Mouse (Mus musculus): Measurements from ENCODE around the gene Etv6. TPM values are rescaled to one million over a fixed set of nuclear protein-coding genes. Genes with fewer than 3 reads are reported as not detected.

The Etv6 gene
- polyA plus RNA-seq, 1 experiment: 10.5 TPM

DNA sequence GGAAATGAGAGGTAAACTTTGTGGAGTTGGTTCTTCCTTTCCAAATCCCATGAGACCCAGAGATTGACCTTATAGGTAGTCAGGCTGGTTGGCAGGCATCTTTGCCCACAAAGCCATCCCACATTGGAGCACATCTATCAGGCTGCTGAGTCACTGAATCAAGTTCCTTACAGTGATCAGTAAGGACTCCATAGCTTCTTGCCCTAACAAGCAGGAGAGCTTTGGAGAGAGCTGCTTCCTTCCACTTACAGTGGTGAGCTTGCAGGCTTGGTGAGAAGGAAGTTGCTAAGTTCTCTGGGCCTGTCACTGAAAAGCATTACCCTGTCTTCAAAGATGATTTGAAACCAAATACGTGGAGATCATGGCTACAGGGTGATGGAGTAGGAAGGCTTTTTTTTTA lies 66.9 kb downstream of the Etv6 start:
- Histone ChIP-seq H3K4me3 (ENCODE audit: insufficient read depth, low read depth, low read length) (no peak overlapping the region), H3K27ac (replicated peaks; ENCODE audit: low read depth, low read length) (no peak overlapping the region)

DNA sequence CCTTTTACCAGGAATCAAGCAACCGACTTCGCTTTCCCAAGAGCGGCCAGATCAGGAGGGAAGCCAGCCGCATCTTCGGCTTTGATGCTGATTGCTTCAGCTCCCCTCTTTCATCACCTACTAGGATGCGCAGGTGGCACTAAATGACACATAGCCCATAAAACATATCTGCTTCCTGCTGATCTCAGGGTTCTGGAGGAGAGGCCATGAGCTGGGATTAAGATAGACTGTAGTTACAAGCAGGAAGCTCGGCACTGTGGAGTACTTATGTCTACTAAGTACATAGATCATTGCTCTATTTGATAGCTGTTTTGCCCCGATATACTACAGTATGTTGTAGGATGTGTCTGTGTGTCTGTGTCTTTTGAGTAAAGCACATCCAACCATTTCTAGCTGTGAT lies 68.0 kb downstream of the Etv6 start:
- Histone ChIP-seq H3K4me1 (ENCODE audit: control insufficient read depth, insufficient read depth, insufficient read length, low read length) (peaks cover 14% of the 10 kb centered on the region; the same call in 1 of the 2 replicates), H3K4me3 (ENCODE audit: insufficient read depth, low read depth, low read length) (no peak overlapping the region), H3K27ac (replicated peaks; ENCODE audit: low read depth, low read length) (no peak overlapping the region)

More for the DNA sequence above, 66.9 kb downstream of the Etv6 start:
- peaks cover 14% of the 10 kb centered on the region; the same call in 1 of the 2 replicates for H3K4me1 ChIP-seq (ENCODE audit: control insufficient read depth, insufficient read depth, insufficient read length, low read length)

DNA sequence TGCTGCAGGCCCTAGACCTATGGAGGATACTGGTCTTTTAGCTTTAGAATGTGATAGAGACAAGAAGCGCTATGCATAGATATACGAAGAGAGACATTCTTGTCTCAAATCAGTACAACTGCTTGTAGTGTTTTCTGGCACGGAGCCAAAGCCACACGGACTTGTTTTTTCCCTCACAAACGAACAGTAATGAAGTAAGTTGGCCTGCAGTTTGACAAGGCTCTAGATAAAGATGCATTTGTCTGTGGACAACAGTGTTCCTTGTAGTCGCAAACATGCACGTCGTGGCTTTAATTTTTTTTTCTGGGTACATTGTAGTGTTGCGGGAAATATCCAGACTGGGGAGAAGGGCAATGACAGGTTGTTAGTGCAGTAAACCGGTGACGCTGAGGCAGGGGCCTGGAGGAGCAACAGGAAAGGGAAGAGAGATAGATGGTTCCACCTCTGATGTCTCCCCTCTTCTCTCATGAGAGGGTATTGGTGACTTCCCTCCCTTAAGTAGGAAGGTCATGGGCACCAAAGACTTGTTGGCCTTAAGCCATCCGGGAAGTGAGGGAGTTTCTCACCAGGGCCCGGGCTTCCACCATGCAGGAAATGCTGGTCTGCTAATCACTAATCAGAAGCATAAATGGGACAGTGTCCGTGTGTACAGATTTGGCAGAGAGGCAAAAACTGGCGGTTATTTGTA lies 70.2 kb downstream of the Etv6 start:
- peaks cover 14% of the 10 kb centered on the region; the same call in 1 of the 2 replicates for H3K4me1 ChIP-seq (ENCODE audit: control insufficient read depth, insufficient read depth, insufficient read length, low read length)
- H3K27ac ChIP-seq (replicated peaks; ENCODE audit: low read depth, low read length): 0 out of 2 replicates have a peak overlapping the region, but pooled peaks have one; percentile 4
- no peak overlapping the region for H3K4me3 ChIP-seq (ENCODE audit: insufficient read depth, low read depth, low read length)

DNA sequence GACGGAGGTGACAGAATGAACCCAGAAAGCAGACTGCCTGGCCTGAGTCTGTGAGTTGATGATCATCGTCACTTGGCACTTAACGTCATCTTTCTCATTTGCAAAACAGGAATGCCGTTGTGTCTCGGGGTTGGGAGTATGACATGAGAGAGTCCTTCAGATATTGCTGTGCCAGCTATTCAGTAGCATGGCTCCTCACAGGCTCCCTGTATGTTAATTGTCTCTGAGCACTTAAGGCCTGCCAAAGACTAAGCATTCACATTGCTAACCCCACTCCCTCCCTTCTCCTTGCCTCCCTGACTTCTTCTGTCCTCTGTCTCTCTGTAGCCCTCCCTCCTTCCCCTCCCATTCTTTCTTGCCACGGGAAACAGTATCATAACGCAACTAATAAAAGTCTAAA lies 72.2 kb downstream of the Etv6 start:
- no peak overlapping the region for H3K27ac ChIP-seq (replicated peaks; ENCODE audit: low read depth, low read length)
- H3K4me1 ChIP-seq (ENCODE audit: control insufficient read depth, insufficient read depth, insufficient read length, low read length): peaks cover 19% of the 10 kb centered on the region; the same call in 1 of the 2 replicates
- no peak overlapping the region for H3K4me3 ChIP-seq (ENCODE audit: insufficient read depth, low read depth, low read length)

DNA sequence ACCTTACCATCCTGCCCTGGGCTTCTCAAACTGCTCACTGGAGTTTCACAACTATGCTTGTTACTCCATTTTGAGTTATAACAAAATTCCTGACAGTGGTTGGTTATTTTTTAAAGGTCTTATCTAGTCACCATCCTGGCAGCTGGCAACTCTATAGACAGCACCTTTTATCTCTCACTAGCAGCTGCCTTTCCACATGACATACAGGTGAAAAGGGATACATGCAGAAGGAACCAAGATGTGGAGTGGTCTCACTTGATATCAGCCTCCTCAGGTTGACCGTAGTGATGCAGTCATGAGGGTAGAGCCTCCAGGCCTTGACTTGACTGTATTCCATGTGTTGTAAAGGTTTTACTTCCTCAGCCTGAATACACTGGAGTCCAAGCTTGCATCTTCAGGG lies 74.2 kb downstream of the Etv6 start:
- Histone ChIP-seq H3K4me1 (ENCODE audit: control insufficient read depth, insufficient read depth, insufficient read length, low read length) (peaks cover 30% of the 10 kb centered on the region; the same call in 1 of the 2 replicates), H3K27ac (replicated peaks; ENCODE audit: low read depth, low read length) (no peak overlapping the region), H3K4me3 (ENCODE audit: insufficient read depth, low read depth, low read length) (no peak overlapping the region)

DNA sequence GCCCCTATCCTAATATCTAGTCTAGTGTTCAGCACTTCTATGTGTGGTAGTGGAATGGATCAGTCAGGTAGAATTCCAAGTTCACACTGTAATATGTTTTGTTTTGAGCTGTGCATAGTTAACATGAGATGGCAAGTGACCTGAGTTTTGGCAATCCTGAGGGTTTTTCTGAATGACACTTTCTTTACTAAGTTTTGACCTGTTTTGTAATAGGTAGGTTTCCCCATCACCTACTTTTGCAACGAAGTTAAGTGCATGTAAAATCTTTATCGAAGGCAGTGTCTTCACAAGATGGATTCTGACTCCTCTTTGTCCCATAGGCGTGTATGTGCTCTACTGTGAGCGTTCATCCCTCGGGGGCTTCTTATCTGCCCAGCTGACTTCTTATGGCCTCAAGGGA lies 74.7 kb downstream of the Etv6 start:
- no peak overlapping the region for H3K4me3 ChIP-seq (ENCODE audit: insufficient read depth, low read depth, low read length)
- H3K4me1 ChIP-seq (ENCODE audit: control insufficient read depth, insufficient read depth, insufficient read length, low read length): peaks cover 29% of the 10 kb centered on the region; the same call in 1 of the 2 replicates
- no peak overlapping the region for H3K27ac ChIP-seq (replicated peaks; ENCODE audit: low read depth, low read length)

DNA sequence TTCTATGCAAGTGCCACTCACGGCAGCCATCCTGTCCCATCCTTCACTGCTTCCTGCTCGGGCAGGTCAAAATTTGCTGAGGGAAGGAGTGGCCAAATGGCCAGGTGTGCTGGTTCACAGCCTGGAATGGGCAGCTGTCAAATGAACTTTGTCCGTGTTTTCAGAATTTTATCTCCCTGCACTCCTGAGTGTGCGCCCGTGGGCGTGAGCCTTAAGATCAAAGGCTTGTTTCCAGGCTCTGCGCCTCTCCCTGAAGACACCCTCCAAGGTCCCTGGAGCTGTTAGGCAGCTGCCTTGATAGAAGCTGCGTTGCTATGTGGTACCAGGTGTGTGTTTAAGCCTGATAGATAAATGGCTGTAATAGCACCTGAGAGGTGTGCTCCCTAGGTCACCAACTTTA lies 76.1 kb downstream of the Etv6 start:
- H3K4me3 ChIP-seq (ENCODE audit: insufficient read depth, low read depth, low read length): no peak overlapping the region
- H3K27ac ChIP-seq (replicated peaks; ENCODE audit: low read depth, low read length): no peak overlapping the region
- H3K4me1 ChIP-seq (ENCODE audit: control insufficient read depth, insufficient read depth, insufficient read length, low read length): peaks cover 17% of the 10 kb centered on the region; the same call in 1 of the 2 replicates

DNA sequence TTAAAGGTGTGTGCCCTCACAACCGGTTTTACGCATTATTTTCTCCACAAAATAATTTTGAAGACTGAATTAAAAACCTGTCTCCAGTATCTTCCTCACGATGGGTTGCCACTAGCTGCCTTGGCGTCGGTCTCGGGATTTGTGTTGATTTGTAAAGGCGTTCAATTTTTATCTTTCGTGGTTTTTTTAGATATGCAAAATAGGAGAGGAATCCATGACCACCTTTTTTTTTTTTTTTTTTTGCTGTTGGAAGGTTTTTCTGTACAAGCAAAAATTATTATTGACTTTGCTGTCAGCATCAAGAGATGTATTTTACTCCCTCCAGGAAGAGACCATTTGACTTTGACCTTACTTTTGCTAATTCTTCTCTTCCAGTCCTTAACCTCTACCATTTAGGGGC lies 77.3 kb downstream of the Etv6 start:
- Histone ChIP-seq H3K27ac (replicated peaks; ENCODE audit: low read depth, low read length) (0 out of 2 replicates have a peak overlapping the region, but pooled peaks have one; percentile 3), H3K4me3 (ENCODE audit: insufficient read depth, low read depth, low read length) (no peak overlapping the region), H3K4me1 (ENCODE audit: control insufficient read depth, insufficient read depth, insufficient read length, low read length) (peaks cover 16% of the 10 kb centered on the region; the same call in 1 of the 2 replicates)

DNA sequence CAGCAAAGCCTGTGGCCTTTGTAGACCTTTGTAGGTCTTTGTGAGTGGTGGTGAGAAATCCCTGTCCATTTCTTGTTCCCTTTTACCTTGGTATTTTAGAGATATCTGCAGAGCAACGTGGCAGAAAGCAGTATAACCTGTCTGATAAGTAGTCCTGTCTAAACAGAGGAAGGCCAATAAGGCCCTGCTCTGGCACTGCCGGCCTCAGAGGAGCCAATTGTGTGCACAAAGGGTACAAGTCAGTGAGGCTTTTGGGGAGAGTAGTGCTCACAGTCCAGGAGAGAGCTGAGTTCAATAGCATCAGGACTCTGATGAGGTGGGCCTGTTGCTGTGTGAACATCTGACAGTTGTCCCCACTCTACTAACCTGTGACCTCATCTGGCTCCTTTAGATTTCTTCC lies 77.7 kb downstream of the Etv6 start:
- Histone ChIP-seq H3K4me1 (ENCODE audit: control insufficient read depth, insufficient read depth, insufficient read length, low read length) (peaks cover 16% of the 10 kb centered on the region; the same call in 1 of the 2 replicates), H3K27ac (replicated peaks; ENCODE audit: low read depth, low read length) (0 out of 2 replicates have a peak overlapping the region, but pooled peaks have one; percentile 3), H3K4me3 (ENCODE audit: insufficient read depth, low read depth, low read length) (no peak overlapping the region)

DNA sequence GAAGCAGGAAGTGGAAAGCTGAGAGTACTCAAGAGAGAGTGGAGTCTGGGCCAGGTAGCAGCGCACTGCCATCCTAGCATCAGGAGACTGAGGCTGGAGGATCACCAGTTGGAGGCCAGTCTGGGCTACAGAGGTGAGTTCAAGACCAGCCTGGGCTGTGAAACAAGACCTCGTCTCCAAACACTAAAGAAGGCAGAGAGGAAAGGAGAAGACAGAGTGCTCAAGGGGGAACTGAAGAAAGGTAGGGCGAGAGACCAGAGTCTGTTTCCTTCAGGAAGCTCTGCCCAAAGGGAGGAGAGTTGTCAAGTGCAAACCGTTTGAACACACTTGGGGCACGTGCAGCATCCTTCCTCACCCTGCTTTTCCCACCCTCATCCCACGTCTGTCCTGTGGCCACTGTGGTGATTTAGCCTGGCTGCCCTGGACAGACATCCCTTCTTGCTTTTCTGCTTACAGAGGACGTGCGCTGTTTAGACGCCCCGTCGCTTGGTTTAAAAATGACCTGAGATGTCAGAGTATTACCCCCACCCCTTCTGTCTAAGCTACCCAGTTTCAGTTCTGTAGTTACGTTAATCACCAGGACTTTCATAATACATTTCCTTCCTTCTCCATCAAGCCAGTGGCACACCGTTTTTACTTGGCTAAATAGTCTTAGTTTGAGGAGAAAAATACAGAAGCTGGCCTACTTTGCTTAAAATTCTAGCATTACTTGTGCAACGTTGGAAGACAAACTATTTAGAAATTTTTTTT lies 79.9 kb downstream of the Etv6 start:
- Histone ChIP-seq H3K4me1 (ENCODE audit: control insufficient read depth, insufficient read depth, insufficient read length, low read length) (peaks cover 23% of the 10 kb centered on the region; the same call in 1 of the 2 replicates), H3K4me3 (ENCODE audit: insufficient read depth, low read depth, low read length) (no peak overlapping the region), H3K27ac (replicated peaks; ENCODE audit: low read depth, low read length) (peak overlapping the region; percentile 17)

DNA sequence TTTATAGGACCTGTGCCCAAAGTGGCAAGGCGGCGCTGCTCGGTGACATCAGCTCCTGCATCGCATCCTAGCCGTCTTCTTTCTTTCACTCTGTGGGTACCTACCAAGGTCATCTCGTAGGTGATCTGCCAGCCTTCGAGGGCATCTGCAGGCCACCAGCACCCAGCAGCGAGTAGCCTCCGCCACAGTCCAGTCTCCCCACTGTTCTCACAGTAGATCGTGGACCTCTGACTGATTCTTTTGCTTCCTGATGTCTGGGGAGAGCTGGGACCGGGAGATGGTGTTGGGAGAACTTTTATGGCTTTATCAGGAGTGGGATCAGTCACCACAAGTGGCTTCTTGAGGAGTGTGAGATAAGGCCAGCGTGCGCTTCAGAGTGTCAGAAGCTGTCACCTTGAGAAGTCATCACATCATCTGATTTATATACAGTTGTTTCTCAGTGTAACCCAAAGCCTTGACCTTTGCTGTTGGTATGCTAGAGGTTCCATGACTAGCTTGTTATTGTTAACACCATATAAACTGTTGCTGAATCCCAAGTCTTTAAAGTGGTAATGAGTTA lies 82.0 kb downstream of the Etv6 start:
- H3K27ac ChIP-seq (replicated peaks; ENCODE audit: low read depth, low read length): no peak overlapping the region

DNA sequence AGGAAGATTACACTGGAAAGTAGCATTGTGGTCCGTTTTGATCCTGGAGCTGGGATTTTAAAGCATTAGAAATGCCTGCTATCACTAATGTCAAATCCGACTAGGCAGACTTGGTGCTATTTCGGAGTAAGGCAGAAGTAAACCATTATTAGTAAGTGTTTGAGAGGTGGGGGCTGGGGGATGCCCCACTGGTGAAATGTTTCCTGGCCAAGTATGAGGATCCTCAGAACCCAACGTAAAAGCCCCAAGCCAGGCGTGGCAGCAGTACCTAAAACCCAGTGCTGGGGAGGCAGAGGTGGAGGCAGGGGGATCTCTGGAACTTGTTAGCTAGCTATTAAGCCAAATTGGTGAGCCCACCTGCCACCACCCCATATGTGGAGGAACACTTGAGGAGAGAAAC lies 83.0 kb downstream of the Etv6 start:
- Histone ChIP-seq H3K4me3 (ENCODE audit: insufficient read depth, low read depth, low read length) (no peak overlapping the region), H3K4me1 (ENCODE audit: control insufficient read depth, insufficient read depth, insufficient read length, low read length) (peaks cover 11% of the 10 kb centered on the region; the same call in 1 of the 2 replicates), H3K27ac (replicated peaks; ENCODE audit: low read depth, low read length) (no peak overlapping the region)

More for the DNA sequence above, 82.0 kb downstream of the Etv6 start:
- Histone ChIP-seq H3K4me3 (ENCODE audit: insufficient read depth, low read depth, low read length) (no peak overlapping the region), H3K4me1 (ENCODE audit: control insufficient read depth, insufficient read depth, insufficient read length, low read length) (peaks cover 20% of the 10 kb centered on the region; the same call in 1 of the 2 replicates)

DNA sequence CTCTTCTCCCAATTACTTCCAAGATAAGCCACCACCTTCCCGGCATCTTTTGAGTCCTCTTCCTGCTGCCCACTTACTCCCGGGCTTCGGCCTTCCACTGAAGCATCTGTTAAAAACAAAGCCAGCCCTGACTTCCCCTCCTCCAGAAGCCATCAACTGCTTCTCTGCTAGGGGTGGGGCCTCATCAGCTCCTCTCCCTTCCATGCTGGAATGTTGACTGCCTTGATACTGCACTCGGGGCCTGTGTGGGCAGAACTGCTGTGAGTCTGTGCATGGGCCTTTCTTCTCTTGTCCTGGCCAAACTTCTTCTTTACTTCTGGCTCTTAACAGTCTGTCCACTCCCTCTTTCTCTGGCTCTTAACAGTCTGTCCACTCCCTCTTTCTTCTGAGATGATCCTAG lies 83.6 kb downstream of the Etv6 start:
- Histone ChIP-seq H3K27ac (replicated peaks; ENCODE audit: low read depth, low read length) (0 out of 2 replicates have a peak overlapping the region, but pooled peaks have one; percentile 8), H3K4me1 (ENCODE audit: control insufficient read depth, insufficient read depth, insufficient read length, low read length) (peaks cover 8% of the 10 kb centered on the region; the same call in 1 of the 2 replicates), H3K4me3 (ENCODE audit: insufficient read depth, low read depth, low read length) (no peak overlapping the region)

DNA sequence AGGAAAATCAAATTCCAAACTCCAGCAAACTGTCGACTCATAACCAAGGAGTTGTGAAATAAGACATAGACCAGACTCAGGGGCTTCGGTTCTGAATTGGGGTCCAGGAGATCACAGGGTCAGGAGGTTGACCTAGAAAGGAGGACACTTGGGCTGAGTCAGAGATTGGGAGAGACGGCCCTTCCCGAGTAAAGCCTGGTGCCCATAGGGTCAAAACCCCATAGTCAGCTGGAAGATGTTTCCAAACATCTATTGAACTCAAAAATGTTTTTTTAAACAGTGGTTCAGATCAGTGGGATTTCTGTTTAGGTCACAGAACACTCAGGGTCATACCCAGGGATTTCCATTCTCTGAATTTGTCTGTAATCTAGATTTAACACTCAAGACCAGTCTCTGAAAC lies 84.7 kb downstream of the Etv6 start:
- Histone ChIP-seq H3K4me1 (ENCODE audit: control insufficient read depth, insufficient read depth, insufficient read length, low read length) (peaks cover 9% of the 10 kb centered on the region), H3K27ac (replicated peaks; ENCODE audit: low read depth, low read length) (no peak overlapping the region), H3K4me3 (ENCODE audit: insufficient read depth, low read depth, low read length) (no peak overlapping the region)

DNA sequence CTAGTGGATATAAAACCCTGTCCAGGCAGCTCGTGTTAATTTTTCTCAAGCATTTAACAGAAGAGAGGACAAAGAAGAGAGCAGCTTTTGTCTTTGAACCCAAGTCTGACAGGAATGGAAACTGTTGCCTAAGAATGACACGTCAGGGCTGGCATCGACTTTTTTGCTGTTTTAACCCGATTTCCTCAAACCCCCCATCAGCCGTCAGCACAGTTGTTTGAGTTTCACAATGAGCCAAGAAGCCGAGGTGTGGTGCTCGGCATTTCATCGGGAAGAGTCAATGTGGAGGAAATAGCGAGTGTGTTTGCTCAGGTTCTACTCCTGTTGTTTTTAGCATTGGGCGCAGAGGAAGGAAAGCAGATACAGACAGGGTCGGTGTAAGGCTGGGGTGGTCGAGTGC lies 85.2 kb downstream of the Etv6 start:
- Histone ChIP-seq H3K4me3 (ENCODE audit: insufficient read depth, low read depth, low read length) (no peak overlapping the region), H3K27ac (replicated peaks; ENCODE audit: low read depth, low read length) (peak overlapping the region; percentile 47; the same call in 1 of the 2 replicates), H3K4me1 (ENCODE audit: control insufficient read depth, insufficient read depth, insufficient read length, low read length) (peaks cover 10% of the 10 kb centered on the region)

Measured in brown adipose tissue, adult 24 weeks (tissue).